Mouse (Mus musculus) heart, adult 2 months (tissue): ENCODE data around the gene Cdk2ap2.

ENCODE experiments used
- CTCF ChIP-seq: fragments of 200-600 bp; IDR thresholded peaks from 2 replicates; pipeline ENCODE4 v1.8.1; 2022; ENCODE audit warnings: antibody characterized with exemption, mild to moderate bottlenecking, moderate library complexity
- EP300 ChIP-seq: fragments of 200-500 bp; IDR thresholded peaks from 2 replicates; pipeline ENCODE4 v1.6.1; 2011; ENCODE audit warnings: low read depth, low read length, control low read depth; ENCODE audit not compliant: insufficient read depth
- POLR2A ChIP-seq: fragments of 200-500 bp; IDR thresholded peaks from 2 replicates; pipeline ENCODE4 v1.6.1; 2011; ENCODE audit warnings: mild to moderate bottlenecking, low read depth, low read length, control low read depth; ENCODE audit not compliant: insufficient read depth

- TF ChIP-seq POLR2A (no peak), CTCF (no peak), EP300 (no peak)
These were observed 18.8 kb downstream of the Cdk2ap2 start for GRCm38 (mm10) chr19:4115816-4116215.
